Mouse (Mus musculus) neutrophil, adult 5-6 weeks (primary cell): Measurements from ENCODE around the gene Gm10600. TPM values are rescaled to one million over a fixed set of nuclear protein-coding genes. Genes with fewer than 3 reads are reported as not detected.
"Not testable (repeated sequence)": the region's sequence is repeated elsewhere in the genome, so short reads cannot be mapped to it uniquely, and the experiment has no call there.

Source experiments
- ATAC-seq: fragments of 151-379, 151-347 bp; 2 replicates; pipeline ENCODE4 v1.8.0; 2017; ENCODE audit warnings: mild to moderate bottlenecking, moderate TSS enrichment; ENCODE audit not compliant: insufficient number of reproducible peaks, poor library complexity, low FRiP score, severe bottlenecking; ENCODE audit errors: extremely low read depth
- total RNA-seq: library from RNA; stranded (forward); fragments of 200-1000 nt; gene quantifications from 2 replicates; pipeline ENCODE4 v1.2.3, GENCODE M21; 2017

Gm10600 gene
- total RNA-seq: not detected in 2 replicates

DNA sequence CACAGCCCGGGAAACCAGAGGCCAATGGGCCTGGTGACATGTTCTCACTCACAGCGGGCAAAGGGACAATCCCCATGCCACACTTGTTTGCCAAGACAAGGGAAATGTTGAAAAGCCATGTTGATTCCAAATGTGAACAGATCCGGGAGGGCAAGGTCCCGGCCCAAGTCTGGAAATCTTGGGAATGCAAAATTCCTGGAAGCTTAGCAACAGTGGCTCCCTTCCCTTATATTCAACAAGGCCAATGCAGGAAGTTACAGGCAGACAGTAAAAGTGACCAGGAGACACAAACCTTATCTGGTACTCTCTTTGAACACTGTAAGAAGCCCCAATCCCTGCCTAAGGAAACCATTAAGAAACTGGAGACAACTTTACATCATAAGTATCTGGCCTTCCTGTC lies at the start of gene Gm10600:
Gene Gm10600 (plus strand): TSS at position 301 of the 400 bp plus-strand sequence.
- not testable (repeated sequence) for ATAC-seq

GRCm38 (mm10) chr4:42255467-42255866 lies 15.0 kb downstream of the Gm10600 start, which contains the start of gene Ccl21b:
Gene Ccl21b (plus strand): TSS chr4:42255767.
- ATAC-seq: not testable (repeated sequence)

Other genes starting within 250 kb of the Gm10600 start
- gene Gm21093, start 205.9 kb upstream of the Gm10600 start, total RNA-seq: not detected in 2 replicates
- not detected in 2 replicates for gene Gm3893, start 149.4 kb upstream of the Gm10600 start, total RNA-seq
- not detected in 2 replicates for gene Gm13304, start 125.8 kb upstream of the Gm10600 start, total RNA-seq
- gene Gm13306, start 87.2 kb upstream of the Gm10600 start, total RNA-seq: not detected in 2 replicates
- not detected in 2 replicates for gene Gm13305, start 72.0 kb upstream of the Gm10600 start, total RNA-seq
- not detected in 2 replicates for gene Ccl21b, start 15.1 kb downstream of the Gm10600 start, total RNA-seq
- gene Gm21953, start 53.6 kb downstream of the Gm10600 start, total RNA-seq: not detected in 2 replicates
- not detected in 2 replicates for gene Fam205a3, start 77.7 kb downstream of the Gm10600 start, total RNA-seq
- not detected in 2 replicates for gene Gm21586, start 198.7 kb downstream of the Gm10600 start, total RNA-seq
- not detected in 2 replicates for gene Gm2163, start 226.1 kb downstream of the Gm10600 start, total RNA-seq